Mouse (Mus musculus) hindbrain, postnatal 0 days (tissue): Measurements from ENCODE around the gene Fsd1l. TPM values are rescaled to one million over a fixed set of nuclear protein-coding genes. Genes with fewer than 3 reads are reported as not detected.
"Not testable (repeated sequence)": the region's sequence is repeated elsewhere in the genome, so short reads cannot be mapped to it uniquely, and the experiment has no call there.

Experiments used
- ATAC-seq: fragments of 200-750 bp; cut with Nextera tagmentation; 2 replicates; pipeline ENCODE4 v1.8.0; 2017; ENCODE audit warnings: mild to moderate bottlenecking, moderate TSS enrichment, moderate library complexity
- DNase-seq: peaks from one replicate; pipeline ENCODE4 v3.0.0-alpha.2; 2015; ENCODE audit warnings: low spot score
- H3K27ac ChIP-seq: fragments of 300-500 bp; sonication (generic); 2 replicates; pipeline ENCODE4 v1.5.1; 2014; ENCODE audit warnings: mild to moderate bottlenecking
- H3K27me3 ChIP-seq: fragments of 300-500 bp; sonication (generic); 2 replicates; pipeline ENCODE4 v1.6.1; 2014; ENCODE audit warnings: low read length, mixed read lengths; ENCODE audit not compliant: insufficient read depth
- H3K36me3 ChIP-seq: fragments of 300-500 bp; sonication (generic); 2 replicates; pipeline ENCODE4 v1.6.1; 2014; ENCODE audit warnings: low read length, mixed read lengths; ENCODE audit not compliant: insufficient read depth
- H3K4me1 ChIP-seq: fragments of 300-500 bp; sonication (generic); 2 replicates; pipeline ENCODE4 v1.6.1; 2014; ENCODE audit warnings: antibody characterized with exemption, low read length, mixed read lengths; ENCODE audit not compliant: insufficient read depth
- H3K4me2 ChIP-seq: fragments of 300-500 bp; sonication (generic); 2 replicates; pipeline ENCODE4 v1.6.1; 2014; ENCODE audit warnings: low read depth, mild to moderate bottlenecking, low read length, moderate library complexity, mixed read lengths
- H3K4me3 ChIP-seq: fragments of 300-500 bp; sonication (generic); 2 replicates; pipeline ENCODE4 v1.5.1; 2014; ENCODE audit warnings: low read length
- H3K9ac ChIP-seq: fragments of 300-500 bp; sonication (generic); replicated peaks from 2 replicates; pipeline ENCODE4 v1.6.1; 2014; ENCODE audit warnings: mild to moderate bottlenecking, low read length, moderate library complexity, mixed read lengths
- H3K9me3 ChIP-seq: fragments of 300-500 bp; sonication (generic); 2 replicates; pipeline ENCODE4 v1.6.1; 2016; ENCODE audit warnings: low read length, mixed read lengths
- CTCF ChIP-seq: IDR thresholded peaks from 2 replicates; pipeline ENCODE4 v1.5.1; 2016; ENCODE audit warnings: antibody characterized with exemption, control low read depth, low read depth
- WGBS: fragments of 180-500 bp; shearing (Covaris S2); extraction: QIAGEN DNeasy Blood & Tissue Kit; methylation state at CpG from one replicate; pipeline ENCODE4 v1.1.7; 2014; 5-methylcytosine and 5-hydroxymethylcytosine counted together
- polyA plus RNA-seq: library from polyadenylated mRNA; unstranded; fragments of >200 nt; fragmentation: Nextera tagmentation; extraction: Ambion mirVana; gene quantifications from 2 replicates; pipeline ENCODE4 v1.2.1, GENCODE M21; 2015
- total RNA-seq: library from RNA; depleted of rRNA; stranded (reverse); fragments of >200 nt; gene quantifications from 2 replicates; pipeline ENCODE4 v1.2.3, GENCODE M21; 2014

Fsd1l gene
- total and polyA plus RNA-seq, 2 experiments from 2014 or later: 21.4 to 22.1 TPM

GRCm38 (mm10) chr4:53658029-53658428 is 26.8 kb downstream of the Fsd1l start:
- H3K27me3 ChIP-seq: no peaks in the 10 kb centered on the region
- WGBS: 74% methylated on average over 3 of the region's 3 CpGs
- H3K27ac ChIP-seq: no peak overlapping the region

GRCm38 (mm10) chr4:53660711-53661110 is 29.4 kb downstream of the Fsd1l start:
- H3K27ac ChIP-seq: no peak overlapping the region
- no peak for ATAC-seq
- TF ChIP-seq CTCF: no peak

More at GRCm38 (mm10) chr4:53658029-53658428, 26.8 kb downstream of the Fsd1l start:
- Histone ChIP-seq H3K36me3 (peaks cover 25% of the 10 kb centered on the region), H3K4me3 (no peak overlapping the region), H3K9ac (no peak overlapping the region), H3K4me2 (no peak overlapping the region), H3K4me1 (no peaks in the 10 kb centered on the region), H3K9me3 (no peaks in the 10 kb centered on the region)
- ATAC-seq: no peak
- DNase-seq: no peak
- TF ChIP-seq CTCF: no peak

GRCm38 (mm10) chr4:53682092-53682491 is 50.8 kb downstream of the Fsd1l start:
- no peaks in the 10 kb centered on the region for H3K9me3 ChIP-seq
- WGBS: 90% methylated on average over 8 of the region's 8 CpGs
- H3K4me1 ChIP-seq: no peaks in the 10 kb centered on the region
- H3K27me3 ChIP-seq: no peaks in the 10 kb centered on the region
- H3K4me2 ChIP-seq: no peak overlapping the region
- TF ChIP-seq CTCF: no peak
- no peak for ATAC-seq
- no peak overlapping the region for H3K4me3 ChIP-seq
- H3K36me3 ChIP-seq: peaks cover 6% of the 10 kb centered on the region; the same call in 1 of the 2 replicates
- DNase-seq: no peak
- H3K9ac ChIP-seq: no peak overlapping the region
- H3K27ac ChIP-seq: no peak overlapping the region

More at GRCm38 (mm10) chr4:53660711-53661110, 29.4 kb downstream of the Fsd1l start:
- H3K9me3 ChIP-seq: no peaks in the 10 kb centered on the region
- no peak for DNase-seq
- H3K4me1 ChIP-seq: no peaks in the 10 kb centered on the region
- no peaks in the 10 kb centered on the region for H3K27me3 ChIP-seq
- H3K4me3 ChIP-seq: no peak overlapping the region
- peaks cover 20% of the 10 kb centered on the region for H3K36me3 ChIP-seq
- no peak overlapping the region for H3K4me2 ChIP-seq
- H3K9ac ChIP-seq: no peak overlapping the region

- DNase-seq: no peak
- no peak overlapping the region for H3K27ac ChIP-seq
- no peak overlapping the region for H3K4me2 ChIP-seq
- no peak overlapping the region for H3K9ac ChIP-seq
- H3K9me3 ChIP-seq: no peaks in the 10 kb centered on the region
- 92% methylated on average over 4 of the region's 4 CpGs for WGBS
- H3K36me3 ChIP-seq: peaks cover 6% of the 10 kb centered on the region; the same call in 1 of the 2 replicates
- H3K4me3 ChIP-seq: no peak overlapping the region
- no peaks in the 10 kb centered on the region for H3K4me1 ChIP-seq
- no peak for TF ChIP-seq CTCF
- ATAC-seq: no peak
- no peaks in the 10 kb centered on the region for H3K27me3 ChIP-seq
These were observed 57.7 kb downstream of the Fsd1l start for GRCm38 (mm10) chr4:53688965-53689364.

GRCm38 (mm10) chr4:53691418-53691817 is 60.1 kb downstream of the Fsd1l start:
- ATAC-seq: no peak
- H3K27ac ChIP-seq: no peak overlapping the region
- peaks cover 10% of the 10 kb centered on the region; the same call in 1 of the 2 replicates for H3K36me3 ChIP-seq
- H3K4me1 ChIP-seq: no peaks in the 10 kb centered on the region
- no peaks in the 10 kb centered on the region for H3K9me3 ChIP-seq
- H3K9ac ChIP-seq: no peak overlapping the region
- no peak for TF ChIP-seq CTCF
- DNase-seq: no peak
- WGBS: 74% methylated on average over 1 of the region's 1 CpGs
- no peak overlapping the region for H3K4me3 ChIP-seq
- H3K4me2 ChIP-seq: no peak overlapping the region
- H3K27me3 ChIP-seq: no peaks in the 10 kb centered on the region

GRCm38 (mm10) chr4:53709166-53709565 is 77.9 kb downstream of the Fsd1l start:
- H3K4me1 ChIP-seq, DNase-seq, ATAC-seq, H3K36me3 ChIP-seq, H3K27ac ChIP-seq, H3K9ac ChIP-seq, H3K4me2 ChIP-seq, H3K27me3 ChIP-seq, H3K9me3 ChIP-seq, H3K4me3 ChIP-seq: not testable (repeated sequence)

- H3K4me1 ChIP-seq: no peaks in the 10 kb centered on the region; the same call in 1 of the 2 replicates
- H3K27me3 ChIP-seq: no peaks in the 10 kb centered on the region
- no peak overlapping the region for H3K4me3 ChIP-seq
- no peak for TF ChIP-seq CTCF
- DNase-seq (no peak), ATAC-seq (no peak)
- no peak overlapping the region for H3K27ac ChIP-seq
- H3K4me2 ChIP-seq: no peak overlapping the region
- no peaks in the 10 kb centered on the region for H3K36me3 ChIP-seq
- no peaks in the 10 kb centered on the region for H3K9me3 ChIP-seq
- 96% methylated on average over 2 of the region's 2 CpGs for WGBS
- no peak overlapping the region for H3K9ac ChIP-seq
These were observed 78.8 kb downstream of the Fsd1l start for GRCm38 (mm10) chr4:53710021-53710420.
